In genomic region chr11:14169478-14169877, GRCm38 (mm10) we compare ENCODE assay signal across 26 mouse cellular contexts.
"Had no signal": no experiment of that assay in that cellular context is flagged by ENCODE, and none has a peak within 500 bp of the region (broad histone marks: within the 10 kb centered on the region; RNA-seq: fewer than 3 reads in every experiment).

No protein-coding gene starts in this region.

- H3K36me3 ChIP-seq: heart, embryonic 10.5 days; heart, embryonic 12.5 days; hindbrain, embryonic 10.5 days; hindbrain, embryonic 12.5 days; intestine, embryonic 15.5 days; limb, embryonic 10.5 days; limb, embryonic 12.5 days had no signal

- DNase-seq: gastrocnemius, adult 2 months; gastrocnemius, postnatal 10 days; gastrocnemius, postnatal 25 days; heart, adult 18-20 months; heart, postnatal 10 days; heart, postnatal 4 days; kidney, adult 18-20 months; kidney, adult 8-10 months; kidney, postnatal 10 days; kidney, postnatal 25 days; kidney, postnatal 4 days; liver had no signal

- H3K9ac ChIP-seq: heart, embryonic 12.5 days; hindbrain, embryonic 12.5 days; hindbrain, embryonic 14.5 days; intestine, embryonic 15.5 days; limb, embryonic 12.5 days had no signal

- H3K4me3 ChIP-seq: gastrocnemius, adult 2 months; heart, embryonic 10.5 days; heart, embryonic 12.5 days; hindbrain, embryonic 10.5 days; hindbrain, embryonic 12.5 days; intestine, embryonic 15.5 days; layer of hippocampus, adult 2 months; left cerebral cortex, adult 2 months; limb, embryonic 10.5 days; limb, embryonic 12.5 days had no signal

- H3K4me2 ChIP-seq: heart, embryonic 12.5 days; hindbrain, embryonic 12.5 days; hindbrain, embryonic 14.5 days; intestine, embryonic 15.5 days; limb, embryonic 12.5 days; liver, embryonic 11.5 days had no signal

- H3K27me3 ChIP-seq: heart, embryonic 12.5 days; hindbrain, embryonic 12.5 days; intestine, embryonic 15.5 days; limb, embryonic 12.5 days had no signal

- ATAC-seq: hindbrain, embryonic 16.5 days; inflammation-experienced regulatory T-cells, adult 6 months; intestine, embryonic 15.5 days; intestine, postnatal 0 days had no signal

- H3K27ac ChIP-seq: gastrocnemius, adult 2 months; heart, embryonic 10.5 days; hindbrain, embryonic 10.5 days; hindbrain, embryonic 12.5 days; hindbrain, embryonic 14.5 days; intestine, embryonic 15.5 days; layer of hippocampus, adult 2 months; left cerebral cortex, adult 2 months; limb, embryonic 10.5 days; limb, embryonic 12.5 days had no signal

- H3K4me1 ChIP-seq: heart, embryonic 10.5 days; heart, embryonic 12.5 days; hindbrain, embryonic 10.5 days; hindbrain, embryonic 12.5 days; intestine, embryonic 15.5 days; limb, embryonic 10.5 days; limb, embryonic 12.5 days had no signal

- H3K9me3 ChIP-seq: heart, embryonic 10.5 days; heart, embryonic 12.5 days; hindbrain, embryonic 10.5 days; hindbrain, embryonic 12.5 days; intestine, embryonic 15.5 days; limb, embryonic 10.5 days had no signal
